Mouse (Mus musculus) brain, embryonic 14.5 days (tissue): ENCODE results near the gene Kcnk1.

ENCODE experiments used
- CTCF ChIP-seq: fragments of 200-500 bp; IDR thresholded peaks from 2 replicates; pipeline ENCODE4 v1.5.1; 2012; ENCODE audit warnings: inconsistent platforms, mild to moderate bottlenecking, moderate library complexity, borderline replicate concordance; ENCODE audit not compliant: insufficient read depth, insufficient read length; ENCODE audit errors: extremely low read depth
- POLR2A ChIP-seq: fragments of 200-500 bp; IDR thresholded peaks from 2 replicates; pipeline ENCODE4 v1.6.1; 2012; ENCODE audit warnings: mild to moderate bottlenecking, inconsistent platforms, borderline replicate concordance; ENCODE audit not compliant: poor library complexity, insufficient read depth, insufficient read length, severe bottlenecking; ENCODE audit errors: extremely low read depth

DNA sequence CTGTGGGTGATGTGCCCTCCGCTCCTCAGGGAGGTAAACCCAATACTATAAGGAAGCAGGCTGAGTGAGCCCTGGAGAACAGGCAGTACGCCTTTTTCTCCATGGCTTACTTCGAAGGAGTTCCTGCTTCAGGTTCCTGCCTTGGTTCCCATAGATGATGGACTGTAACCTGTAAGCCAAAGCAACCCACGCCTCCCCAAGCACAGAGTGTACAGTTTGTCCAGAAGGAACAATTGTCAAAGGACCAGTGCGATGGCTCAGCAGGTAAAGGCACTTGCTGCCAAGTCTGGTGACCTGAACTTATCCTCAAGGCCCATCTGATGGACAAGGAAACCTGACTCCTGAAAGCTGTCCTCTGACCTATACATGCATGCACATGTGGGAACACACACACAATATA lies 18.7 kb downstream of the Kcnk1 start:
- TF ChIP-seq CTCF (no peak), POLR2A (no peak)
